Mouse (Mus musculus) right cerebral cortex, adult 18-20 months (tissue): ENCODE data around the gene Arpc1a.
"Not testable (repeated sequence)": the region's sequence is repeated elsewhere in the genome, so short reads cannot be mapped to it uniquely, and the experiment has no call there.

Source experiments
- DNase-seq: peaks from one replicate; pipeline ENCODE4 v3.0.0; 2022; ENCODE audit warnings: mixed read lengths

Gene Arpc1a

DNA sequence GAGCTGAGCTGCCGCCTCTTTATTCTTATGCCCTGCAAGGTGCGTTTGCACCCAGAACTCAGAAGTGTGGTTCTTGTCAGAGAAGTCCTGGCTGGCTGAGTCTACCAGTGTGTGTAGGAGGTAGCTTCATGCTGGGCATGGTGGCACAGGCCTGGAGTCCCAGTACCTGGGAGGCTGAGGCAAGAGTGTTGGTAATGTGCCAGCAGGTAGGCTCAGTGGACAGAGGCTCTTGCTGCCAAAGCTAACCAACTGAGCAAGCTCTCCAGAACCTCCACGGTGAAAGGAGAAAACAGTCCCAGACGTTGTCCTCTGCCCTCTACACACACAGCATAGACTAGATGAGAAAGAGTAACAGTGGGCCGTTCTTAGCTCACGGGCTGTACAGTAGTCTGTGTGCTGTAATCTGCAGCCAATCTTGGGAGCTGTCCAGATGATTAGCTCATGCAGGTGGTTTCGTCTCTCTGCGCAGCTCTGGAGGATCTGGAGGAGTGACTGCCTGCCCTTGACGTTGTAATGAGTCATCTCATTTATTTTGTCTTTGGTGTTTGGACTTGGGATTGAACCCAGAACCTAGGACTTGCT, 22.2 kb downstream of the Arpc1a start:
- DNase-seq: no peak

DNA sequence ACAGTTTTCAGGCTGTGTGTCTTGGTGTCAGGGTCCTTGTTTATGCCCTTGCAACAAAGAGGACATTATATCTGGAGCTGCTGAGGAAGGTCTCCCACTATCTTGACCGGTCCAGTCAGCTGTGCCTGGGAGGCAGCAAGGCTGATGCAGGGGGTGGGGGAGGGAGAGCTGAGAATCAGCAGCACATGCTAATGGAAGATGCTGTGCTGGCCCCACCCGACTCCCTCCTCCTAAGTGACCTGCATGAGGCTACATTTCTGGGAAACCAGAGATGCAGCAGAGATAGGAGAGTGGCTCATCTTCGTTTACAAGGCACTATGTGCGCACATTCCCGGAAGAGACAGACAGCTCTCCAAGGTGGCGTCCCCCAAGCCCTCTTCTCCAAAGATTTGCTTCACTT, 26.8 kb downstream of the Arpc1a start:
- no peak for DNase-seq

DNA sequence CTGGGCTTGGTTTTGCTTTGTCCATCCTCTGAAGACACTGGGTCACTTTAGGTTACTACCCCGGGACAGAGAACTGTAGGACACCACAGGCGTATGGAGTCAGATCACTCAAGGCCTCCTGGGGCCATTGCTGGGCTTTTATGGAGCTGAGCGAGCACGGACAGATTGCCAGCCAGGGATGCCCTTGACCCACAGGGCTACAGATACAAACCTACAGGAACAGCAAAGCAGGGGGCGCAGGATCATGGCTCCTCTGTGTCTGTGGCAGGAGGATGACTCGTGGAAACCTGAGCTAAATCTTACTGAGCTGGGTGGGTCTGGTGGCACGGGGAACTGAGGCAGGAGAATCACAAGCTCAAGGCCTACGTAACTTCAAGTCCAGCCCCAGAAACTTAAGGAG, 28.9 kb downstream of the Arpc1a start:
- no peak for DNase-seq

DNA sequence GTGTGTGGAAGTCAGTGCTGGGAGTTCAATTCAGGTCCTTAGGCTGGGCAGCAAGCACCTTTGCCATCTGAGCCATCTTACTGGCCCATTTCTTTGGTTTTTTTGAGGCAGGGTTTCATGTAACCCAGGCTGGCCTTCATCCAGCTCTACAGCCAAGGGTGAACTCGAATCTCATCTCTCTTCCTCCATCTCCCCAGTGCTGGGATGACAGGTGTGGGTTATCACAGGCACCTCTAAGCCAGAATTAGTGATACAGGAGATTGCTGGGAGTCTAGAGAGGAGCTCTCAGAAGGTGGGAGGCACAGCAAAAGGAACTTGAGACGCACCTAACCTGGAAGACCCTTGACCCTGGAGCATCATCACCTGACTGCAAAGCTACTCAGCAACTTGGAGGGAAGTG, 29.8 kb downstream of the Arpc1a start:
- no peak for DNase-seq

- no peak for DNase-seq
Measured at GRCm38 (mm10) chr5:145114071-145114605, 30.5 kb downstream of the Arpc1a start, which contains the start of gene Arpc1b. Arpc1b (plus strand) TSS chr5:145114215.

- DNase-seq: peak; percentile 34
Measured at GRCm38 (mm10) chr5:145114606-145115473, 31.2 kb downstream of the Arpc1a start.

DNA sequence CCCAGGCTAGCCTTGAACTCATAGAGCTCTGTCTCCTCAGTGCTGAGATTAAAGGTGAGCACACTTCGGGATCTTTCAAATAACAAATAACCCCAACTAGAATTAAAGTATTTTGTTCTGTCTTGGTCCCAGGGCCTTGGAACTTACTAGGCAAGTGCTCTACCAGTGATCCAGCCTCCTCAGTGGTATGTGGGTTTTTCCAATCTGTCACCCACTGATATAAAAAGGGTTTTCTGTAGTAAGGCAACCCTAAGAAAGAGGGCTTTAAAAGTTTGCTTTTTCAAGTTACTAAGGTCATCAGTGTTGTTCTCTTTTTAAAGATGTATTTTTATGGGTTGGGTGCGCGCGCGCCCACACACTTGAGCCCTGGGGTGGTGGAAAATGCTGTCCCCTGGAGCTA, 32.1 kb downstream of the Arpc1a start:
- no peak for DNase-seq

DNA sequence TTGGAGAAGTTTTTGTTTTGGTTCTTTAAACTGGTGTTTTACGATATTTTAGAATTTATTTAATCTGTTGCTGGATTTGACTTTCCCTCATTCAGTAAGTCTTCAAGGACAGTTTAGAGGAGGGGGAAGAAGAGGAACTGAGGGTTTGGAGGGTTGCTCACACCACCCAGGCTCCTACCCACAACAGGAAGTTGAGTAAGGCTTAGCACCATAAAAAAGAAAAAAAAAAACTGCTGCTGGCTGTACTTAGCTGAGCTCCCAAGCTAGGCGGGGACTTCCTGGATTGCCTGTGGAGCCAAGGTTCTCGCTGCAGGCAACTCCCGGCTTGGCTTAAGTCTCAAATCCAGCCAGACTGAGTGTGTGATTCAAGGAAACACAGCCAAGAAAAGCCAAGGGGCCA, 32.7 kb downstream of the Arpc1a start:
- peak; percentile 38 for DNase-seq

DNA sequence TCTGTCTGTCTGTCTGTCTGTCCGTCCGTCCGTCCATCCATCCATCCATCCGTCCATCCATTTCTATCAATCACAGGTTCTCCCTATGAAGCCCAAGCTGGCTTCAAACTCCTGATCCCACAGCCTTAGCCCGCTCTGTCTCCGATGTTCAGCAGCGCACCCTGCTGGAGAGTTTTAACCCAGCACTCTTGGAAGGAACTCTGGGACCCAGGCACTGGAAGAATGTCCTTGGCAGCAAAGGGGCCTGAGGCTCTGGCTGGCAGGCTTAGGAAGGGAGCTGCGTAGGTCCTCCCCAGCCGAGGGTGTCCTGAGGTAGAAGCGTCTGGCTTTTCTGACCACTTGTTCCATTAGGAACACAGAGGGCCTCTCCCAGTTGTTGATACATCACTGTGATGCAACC, 33.3 kb downstream of the Arpc1a start:
- no peak for DNase-seq

GRCm38 (mm10) chr5:145118005-145118404, 34.4 kb downstream of the Arpc1a start:
- no peak for DNase-seq

DNA sequence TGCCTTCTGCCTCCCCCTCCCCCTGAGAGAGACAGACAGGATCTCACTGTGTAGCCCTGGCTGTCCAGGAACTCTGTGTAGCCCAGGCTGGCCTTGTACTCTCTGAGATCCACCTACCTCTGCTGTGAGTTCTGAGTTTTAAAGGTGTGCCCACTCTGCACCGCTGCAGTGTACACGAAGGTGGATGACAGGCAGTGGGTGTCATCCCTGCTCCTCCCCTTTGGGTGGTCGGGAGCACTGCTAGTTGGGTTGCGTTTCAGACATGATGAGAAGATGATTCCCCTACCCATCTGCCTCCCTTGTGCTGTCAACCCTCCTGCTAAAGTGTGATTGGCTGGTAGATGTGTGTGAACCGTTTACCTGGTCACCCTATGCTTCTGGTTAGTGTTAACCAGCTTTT, 34.8 kb downstream of the Arpc1a start:
- no peak for DNase-seq

- no peak for DNase-seq
Measured at GRCm38 (mm10) chr5:145119385-145119784, 35.8 kb downstream of the Arpc1a start.

GRCm38 (mm10) chr5:145120921-145121320, 37.3 kb downstream of the Arpc1a start:
- DNase-seq: no peak

DNA sequence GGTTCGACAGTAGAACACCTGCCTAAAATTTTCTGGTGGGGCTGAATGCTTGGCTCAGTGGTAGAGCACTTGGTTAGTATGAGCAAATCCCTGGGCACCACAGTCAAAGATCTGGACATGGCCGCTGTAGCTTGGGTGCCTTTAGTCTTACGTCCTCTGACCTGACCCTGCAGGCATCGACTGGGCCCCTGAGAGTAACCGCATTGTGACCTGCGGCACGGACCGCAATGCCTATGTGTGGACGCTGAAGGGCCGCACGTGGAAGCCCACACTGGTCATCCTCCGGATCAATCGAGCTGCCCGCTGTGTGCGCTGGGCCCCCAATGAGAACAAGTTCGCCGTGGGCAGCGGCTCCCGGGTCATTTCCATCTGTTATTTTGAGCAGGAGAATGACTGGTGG, 39.8 kb downstream of the Arpc1a start:
- no peak for DNase-seq

DNA sequence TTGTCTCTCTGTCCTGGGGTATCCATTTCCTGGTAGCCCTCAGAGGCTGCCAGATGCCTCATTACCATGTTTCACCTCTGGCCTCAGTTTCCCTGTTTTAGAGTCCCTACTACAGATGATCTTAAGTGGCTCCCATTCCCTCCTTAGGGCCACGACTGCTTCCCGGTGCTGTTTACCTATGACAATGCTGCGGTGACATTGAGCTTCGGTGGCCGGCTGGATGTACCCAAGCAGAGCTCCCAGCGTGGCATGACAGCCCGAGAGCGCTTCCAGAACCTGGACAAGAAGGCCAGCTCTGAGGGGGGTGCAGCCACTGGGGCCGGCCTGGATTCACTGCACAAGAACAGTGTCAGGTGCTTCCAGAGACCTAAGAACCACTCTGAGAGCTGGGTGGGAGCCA, 43.0 kb downstream of the Arpc1a start:
- DNase-seq: no peak

DNA sequence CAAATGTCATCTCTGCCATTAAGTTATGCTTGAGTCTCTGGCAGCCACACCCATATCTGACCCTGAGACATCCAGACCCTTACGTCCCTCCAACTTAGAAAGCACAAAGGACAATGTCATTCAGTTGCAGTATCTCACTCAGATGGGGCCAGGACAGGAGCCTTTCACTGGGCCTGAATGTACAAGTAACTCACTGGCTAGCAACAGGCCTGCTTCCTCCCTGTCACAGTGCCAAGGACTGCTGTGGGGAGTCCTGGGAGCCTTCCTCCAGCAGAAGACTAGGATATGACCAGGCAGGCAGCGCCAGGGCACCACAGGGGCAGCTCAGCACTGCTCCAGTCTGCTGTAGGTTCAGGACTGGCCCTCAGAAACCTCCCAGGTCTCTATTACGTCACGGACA, 45.5 kb downstream of the Arpc1a start:
- DNase-seq: no peak

- DNase-seq: peak; percentile 51
Measured at GRCm38 (mm10) chr5:145129773-145130172, 46.1 kb downstream of the Arpc1a start.

- DNase-seq: peak; percentile 83
Measured at GRCm38 (mm10) chr5:145130191-145130590, 46.6 kb downstream of the Arpc1a start.

DNA sequence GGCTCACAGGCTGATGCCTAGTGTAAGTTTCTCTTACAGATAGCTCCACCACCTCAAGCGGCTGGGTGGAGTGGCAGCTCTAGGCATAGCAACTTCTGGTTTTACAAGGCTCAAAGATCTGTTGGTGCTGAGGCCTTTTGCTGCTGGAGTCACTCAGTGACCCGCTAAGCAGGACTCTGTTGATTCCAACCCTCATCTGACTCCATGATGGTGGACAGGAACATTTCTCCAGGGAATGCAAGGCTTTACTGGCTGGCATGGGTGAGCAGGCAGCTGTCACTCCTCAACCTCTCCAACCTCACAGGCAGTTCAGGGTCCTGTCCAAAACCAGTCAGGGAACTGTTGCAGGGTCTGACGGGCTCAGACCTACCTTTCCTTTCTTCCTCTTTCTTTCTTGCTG, 47.4 kb downstream of the Arpc1a start:
- no peak for DNase-seq

GRCm38 (mm10) chr5:145133275-145133674, 49.6 kb downstream of the Arpc1a start:
- not testable (repeated sequence) for DNase-seq

DNA sequence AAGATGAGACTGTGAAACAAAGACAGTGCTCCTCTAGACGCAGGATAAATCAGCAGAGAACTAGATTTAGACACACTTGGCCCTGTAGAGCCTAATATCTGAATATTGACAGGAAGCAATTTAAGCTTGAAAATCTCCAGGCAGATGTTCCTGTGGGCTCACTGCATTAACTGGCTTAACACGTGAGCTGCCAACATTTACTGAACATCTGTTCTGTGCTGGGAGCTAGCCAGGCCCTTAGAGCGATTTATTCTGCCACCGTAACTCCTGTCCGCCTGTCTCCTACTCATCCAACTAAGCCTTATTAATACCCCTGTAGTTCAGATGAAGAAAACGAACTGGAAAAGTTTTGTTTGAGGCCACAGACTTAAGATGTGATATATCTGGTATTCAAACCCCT, 55.2 kb downstream of the Arpc1a start:
- no peak for DNase-seq

GRCm38 (mm10) chr5:145139571-145140519, 56.2 kb downstream of the Arpc1a start, which contains the start of the genes Pdap1 and Bud31:
Pdap1 (minus strand) TSS chr5:145140238.
Bud31 (plus strand) TSS chr5:145140362.
- peak; percentile 95 for DNase-seq

DNA sequence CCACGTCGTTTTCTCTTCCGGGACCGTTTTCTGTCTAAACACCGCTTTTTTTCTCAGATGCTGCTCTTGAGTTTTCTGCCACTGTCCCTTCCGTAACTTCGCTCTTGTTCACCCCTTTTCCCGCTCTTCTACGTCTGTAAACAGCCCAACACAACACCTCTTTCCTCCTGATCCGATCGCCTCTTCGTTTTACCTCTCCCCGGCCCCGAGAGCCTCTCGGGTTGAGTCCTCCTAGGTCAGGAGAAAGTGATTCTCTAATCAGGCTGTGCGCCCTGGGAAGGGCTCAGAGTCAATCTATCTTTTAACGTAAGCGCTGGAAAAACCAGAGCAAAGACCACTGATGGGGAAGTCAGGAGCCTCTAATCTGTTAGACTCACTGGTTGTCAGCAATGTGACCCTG, 57.0 kb downstream of the Arpc1a start:
- no peak for DNase-seq
